Mouse (Mus musculus) kidney, adult 2 months (tissue): ENCODE results near the gene Actl6a. TPM values are rescaled to one million over a fixed set of nuclear protein-coding genes. Genes with fewer than 3 reads are reported as not detected.
"Not testable (repeated sequence)": the region's sequence is repeated elsewhere in the genome, so short reads cannot be mapped to it uniquely, and the experiment has no call there.

Experiments
- DNase-seq: peaks from one replicate; pipeline ENCODE4 v3.0.0; 2021
- H3K27ac ChIP-seq: fragments of 200-500 bp; 2 replicates; pipeline ENCODE4 v1.5.1; 2012; ENCODE audit warnings: low read depth, low read length, control low read depth, inconsistent platforms; ENCODE audit not compliant: insufficient read depth
- H3K27me3 ChIP-seq: fragments of 200-500 bp; replicated peaks from 2 replicates; pipeline ENCODE4 v1.6.1; 2012; ENCODE audit warnings: mild to moderate bottlenecking, moderate library complexity, low read length, inconsistent platforms; ENCODE audit not compliant: control insufficient read depth, insufficient read depth
- H3K36me3 ChIP-seq: fragments of 200-500 bp; 2 replicates; pipeline ENCODE4 v1.6.1; 2012; ENCODE audit warnings: mild to moderate bottlenecking, moderate library complexity, low read length, inconsistent platforms; ENCODE audit not compliant: control insufficient read depth, insufficient read depth
- H3K4me1 ChIP-seq: fragments of 200-500 bp; 2 replicates; pipeline ENCODE4 v1.6.1; 2011; ENCODE audit warnings: low read length; ENCODE audit not compliant: control insufficient read depth, insufficient read depth
- H3K4me3 ChIP-seq: fragments of 200-500 bp; 2 replicates; pipeline ENCODE4 v1.5.1; 2011; ENCODE audit warnings: mild to moderate bottlenecking, low read depth, low read length, control low read depth; ENCODE audit not compliant: insufficient read depth
- CTCF ChIP-seq: fragments of 200-500 bp; conservative IDR thresholded peaks from 2 replicates; pipeline ENCODE4 v1.5.1; 2011; ENCODE audit warnings: low read depth, mild to moderate bottlenecking, control low read depth, low read length, moderate library complexity, mixed read lengths; ENCODE audit not compliant: insufficient read depth, insufficient read length
- POLR2A ChIP-seq: fragments of 200-500 bp; IDR thresholded peaks from one replicate; pipeline ENCODE4 v1.6.1; 2011; ENCODE audit warnings: low read depth, low read length, control low read depth
- WGBS: fragments of 180-500 bp; shearing (Covaris S2); methylation state at CpG from one replicate; pipeline ENCODE4 v1.1.7; 2018; 5-methylcytosine and 5-hydroxymethylcytosine counted together
- polyA plus RNA-seq: library from polyadenylated mRNA; depleted of rRNA; stranded (reverse); fragments of >200 nt; gene quantifications from 2 replicates; pipeline ENCODE4 v1.2.3, GENCODE M21; 2012

The Actl6a gene
- polyA plus RNA-seq, 1 experiment, result 17.8 TPM

GRCm38 (mm10) chr3:32713711-32714110 is 7.6 kb downstream of the Actl6a start:
- WGBS, result 69% methylated on average over 3 of the region's 3 CpGs

DNA sequence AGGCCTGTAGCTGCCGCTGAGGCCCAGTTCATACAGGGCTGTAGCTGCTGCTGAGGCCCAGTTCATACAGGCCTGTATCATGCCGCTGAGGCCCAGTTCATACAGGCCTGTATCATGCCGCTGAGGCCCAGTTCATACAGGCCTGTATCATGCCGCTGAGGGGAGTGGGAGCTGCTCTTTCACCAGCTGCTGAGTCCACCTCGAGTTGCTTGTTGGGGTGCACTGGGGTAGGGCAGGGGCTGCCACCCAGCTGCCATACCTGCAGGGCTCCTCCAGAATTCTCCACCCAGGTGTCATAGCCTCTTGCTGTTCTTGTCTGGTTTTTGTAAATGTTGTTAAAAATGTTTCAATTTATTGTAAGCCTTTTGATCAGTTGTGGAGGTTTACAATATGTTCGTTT is 11.3 kb downstream of the Actl6a start:
- 95% methylated on average over 6 of the region's 6 CpGs for WGBS
- H3K27me3 ChIP-seq, H3K4me3 ChIP-seq, H3K4me1 ChIP-seq, H3K27ac ChIP-seq, DNase-seq: not testable (repeated sequence)
- peaks cover 11% of the 10 kb centered on the region for H3K36me3 ChIP-seq

More at GRCm38 (mm10) chr3:32713711-32714110, 7.6 kb downstream of the Actl6a start:
- TF ChIP-seq CTCF (no peak), POLR2A (no peak)
- H3K4me1 ChIP-seq, result 0 out of 2 replicates have a peak, but pooled peaks cover 4% of the 10 kb centered on the region
- no peak overlapping the region for H3K4me3 ChIP-seq
- no peaks in the 10 kb centered on the region for H3K27me3 ChIP-seq
- H3K36me3 ChIP-seq, result peaks cover 6% of the 10 kb centered on the region
- no peak overlapping the region for H3K27ac ChIP-seq
- peak; percentile 59 for DNase-seq

- no peak overlapping the region for H3K27ac ChIP-seq
- 0 out of 2 replicates have a peak, but pooled peaks cover 3% of the 10 kb centered on the region for H3K4me1 ChIP-seq
- TF ChIP-seq POLR2A, result no peak
- no peak for TF ChIP-seq CTCF
- no peak overlapping the region for H3K4me3 ChIP-seq
- peaks cover 13% of the 10 kb centered on the region for H3K36me3 ChIP-seq
- 74% methylated on average over 5 of the region's 5 CpGs for WGBS
- H3K27me3 ChIP-seq, result no peaks in the 10 kb centered on the region
- DNase-seq, result no peak
Observed at GRCm38 (mm10) chr3:32718271-32718670, 12.2 kb downstream of the Actl6a start.

DNA sequence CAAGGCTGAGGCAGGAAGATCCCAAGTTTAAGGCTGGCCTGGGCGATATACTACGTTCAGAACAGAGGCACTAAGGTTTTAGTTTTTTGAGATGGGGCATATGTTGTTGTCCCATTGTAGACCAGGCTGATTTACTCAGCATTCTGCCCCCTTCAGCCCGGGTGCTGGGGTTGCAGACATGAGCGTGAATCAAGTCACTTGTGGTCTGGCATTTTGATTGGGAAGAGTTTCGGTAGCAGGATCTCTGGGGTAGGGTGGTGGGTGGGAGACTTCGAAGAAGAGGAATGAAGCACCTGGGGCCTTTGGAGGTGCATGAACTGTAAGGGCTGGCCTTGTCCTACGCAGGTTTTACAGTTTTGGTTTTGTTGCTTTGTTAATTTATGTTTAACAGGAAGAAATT is 18.1 kb downstream of the Actl6a start:
- no peaks in the 10 kb centered on the region for H3K4me1 ChIP-seq
- no peak overlapping the region for H3K4me3 ChIP-seq
- WGBS, result 92% methylated on average over 7 of the region's 7 CpGs
- DNase-seq, result no peak
- H3K27me3 ChIP-seq, result no peaks in the 10 kb centered on the region
- TF ChIP-seq CTCF (no peak), POLR2A (no peak)
- H3K27ac ChIP-seq, result no peak overlapping the region
- H3K36me3 ChIP-seq, result peaks cover 12% of the 10 kb centered on the region

- no peak for TF ChIP-seq POLR2A
- no peak for TF ChIP-seq CTCF
- Histone ChIP-seq H3K27me3 (no peaks in the 10 kb centered on the region), H3K4me3 (no peak overlapping the region), H3K4me1 (no peaks in the 10 kb centered on the region), H3K36me3 (peaks cover 10% of the 10 kb centered on the region), H3K27ac (no peak overlapping the region)
- DNase-seq, result no peak
- WGBS, result 88% methylated on average over 5 of the region's 5 CpGs
Observed at GRCm38 (mm10) chr3:32725951-32726350, 19.9 kb downstream of the Actl6a start.

DNA sequence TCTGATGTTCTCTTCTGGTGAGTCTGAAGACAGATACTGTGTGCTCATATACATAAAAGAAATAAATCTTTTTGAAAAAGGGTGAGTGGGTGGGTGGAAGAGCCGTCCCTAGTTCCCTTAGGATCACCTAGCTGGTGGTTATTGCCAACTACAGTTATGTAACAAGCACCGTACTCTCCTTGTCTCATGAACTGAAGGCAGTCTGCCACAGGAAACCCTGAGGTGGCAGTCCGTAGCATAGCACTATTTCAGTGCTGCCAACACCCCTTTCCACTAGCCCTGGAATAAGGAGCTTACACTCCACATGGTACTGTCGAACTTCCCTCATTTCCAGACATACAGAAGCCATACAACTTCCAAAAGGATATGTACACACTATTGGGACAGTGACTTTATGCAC is 21.8 kb downstream of the Actl6a start:
- Histone ChIP-seq H3K4me1 (no peaks in the 10 kb centered on the region), H3K27me3 (no peaks in the 10 kb centered on the region), H3K4me3 (no peak overlapping the region), H3K27ac (no peak overlapping the region), H3K36me3 (peaks cover 8% of the 10 kb centered on the region)
- no peak for TF ChIP-seq CTCF
- TF ChIP-seq POLR2A, result no peak
- WGBS, result 75% methylated on average over 4 of the region's 4 CpGs
- DNase-seq, result no peak

DNA sequence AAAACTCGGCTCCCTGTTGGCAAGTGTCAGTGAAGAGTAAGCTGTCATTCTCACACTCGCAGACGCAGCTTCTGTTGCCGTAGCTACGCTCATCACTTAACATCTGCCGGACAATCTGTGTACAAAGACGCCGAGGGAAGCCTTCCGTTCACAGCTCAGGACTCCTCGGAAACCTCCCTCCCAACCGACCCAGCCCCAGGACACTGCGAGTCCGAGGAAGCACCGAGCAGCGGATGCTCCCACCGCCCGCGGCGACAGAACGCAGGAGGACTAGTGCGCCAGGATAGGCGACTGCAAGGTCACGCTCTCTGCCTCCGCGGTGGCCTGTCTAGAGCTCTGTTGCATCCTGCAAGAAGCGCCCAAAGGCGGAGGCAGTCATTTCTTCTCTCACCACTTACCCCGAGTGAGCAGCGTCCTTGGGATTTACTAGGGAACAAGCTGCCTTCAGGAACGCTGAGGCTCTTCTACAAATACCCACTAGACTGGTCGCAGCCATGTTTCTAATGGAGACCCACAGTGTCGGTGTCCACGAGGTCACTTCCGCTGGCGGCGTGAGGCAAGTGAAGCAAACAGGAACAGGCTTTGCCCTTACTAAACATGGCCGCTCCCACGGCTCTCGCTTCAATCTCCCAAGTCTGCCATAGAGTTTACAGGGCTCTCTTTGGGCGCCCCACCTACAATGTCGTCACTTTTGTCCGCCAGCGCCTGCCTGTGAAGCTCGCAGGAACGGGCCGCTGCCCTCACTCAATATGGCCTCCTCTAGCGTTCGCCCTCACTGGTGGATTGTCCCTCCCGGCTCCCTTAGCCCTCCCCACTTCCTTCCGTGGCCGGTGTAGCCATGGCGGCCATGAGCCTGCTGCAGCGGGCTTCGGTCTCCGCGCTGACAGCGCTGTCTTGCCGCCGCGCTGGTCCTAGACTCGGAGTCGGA is 30.4 kb downstream of the Actl6a start, which contains the start of gene Ndufb5:
Gene Ndufb5 (plus strand): TSS at position 747 of the 928 bp plus-strand sequence.
- Histone ChIP-seq H3K27ac (peak within 1 kb of the TSS; percentile 82), H3K27me3 (no peaks in the 10 kb centered on the region), H3K36me3 (no peaks in the 10 kb centered on the region), H3K4me1 (peaks cover 6% of the 10 kb centered on the region), H3K4me3 (peak within 1 kb of the TSS; percentile 82)
- TF ChIP-seq POLR2A (peak; percentile 41), CTCF (no peak)
- DNase-seq, result peak; percentile 99
- under 1% methylated on average over 62 of the region's 62 CpGs for WGBS
